Mouse (Mus musculus): Measurements from ENCODE around the gene Pth.

- no peak for TF ChIP-seq CTCF (IDR thresholded peaks at IDR 0.05; ENCODE audit: low read depth)
- no peak for TF ChIP-seq EP300 (IDR thresholded peaks at IDR 0.05; ENCODE audit: low read depth)
These were observed 3.2 kb upstream of the Pth start for GRCm38 (mm10) chr7:113391619-113392018.
